21 mouse cellular contexts compared by ENCODE assay signal in the genomic region with DNA sequence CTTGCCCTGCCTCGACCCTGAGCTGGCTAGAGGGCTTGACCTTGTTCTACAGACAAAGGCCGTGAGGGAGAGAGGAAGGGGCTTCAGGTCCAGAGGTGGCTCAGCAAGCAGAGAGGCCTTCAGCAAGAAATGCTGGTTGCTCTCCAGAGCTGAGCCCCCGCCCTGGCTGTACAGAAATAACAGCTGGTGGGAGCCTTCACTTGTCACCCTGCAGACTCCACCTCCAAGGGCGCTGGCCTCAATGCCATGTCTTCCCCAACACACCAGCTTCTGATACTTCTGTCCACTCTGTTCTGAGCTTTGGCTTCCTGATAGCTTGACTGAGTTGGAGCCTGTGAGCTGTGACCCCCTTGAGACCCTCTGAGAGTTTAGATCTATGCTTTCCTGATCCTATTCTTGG.
DNase-seq lines count a peak whose midpoint lies in the region; ATAC-seq lines count a peak whose summit lies in the region.
"Had no signal": no experiment of that assay in that cellular context is flagged by ENCODE, and none has a peak within 500 bp of the region (broad histone marks: within the 10 kb centered on the region; RNA-seq: fewer than 3 reads in every experiment).

No protein-coding gene starts in this region.

- no peaks in the 10 kb centered on the region for H3K27me3 ChIP-seq in liver, embryonic 12.5 days (replicated peaks)
- H3K27me3 ChIP-seq in embryonic facial prominence, embryonic 15.5 days, result no peaks in the 10 kb centered on the region
- no peaks in the 10 kb centered on the region for H3K27me3 ChIP-seq in limb, embryonic 15.5 days
- H3K27me3 ChIP-seq: neural tube, embryonic 12.5 days had no signal

- WGBS in liver, embryonic 12.5 days (ENCODE audit: insufficient replicate concordance), result 56% methylated on average over 4 of the region's 4 CpGs
- whole genome bisulfite sequencing in embryonic facial prominence, embryonic 15.5 days, result 66% methylated on average over 4 of the region's 4 CpGs
- 75% methylated on average over 4 of the region's 4 CpGs for WGBS in limb, embryonic 15.5 days

- H3K27ac ChIP-seq in liver, embryonic 12.5 days, result 0 out of 2 replicates have a peak overlapping the region, but pooled peaks have one; percentile 22
- peak overlapping the region; percentile 68 for H3K27ac ChIP-seq in embryonic facial prominence, embryonic 15.5 days (replicated peaks)
- peak overlapping the region; percentile 71 for H3K27ac ChIP-seq in limb, embryonic 15.5 days
- H3K27ac ChIP-seq: forebrain, embryonic 12.5 days; left cerebral cortex, adult 2 months; neural tube, embryonic 12.5 days had no signal

- no peak overlapping the region for H3K9ac ChIP-seq in liver, embryonic 12.5 days
- H3K9ac ChIP-seq in embryonic facial prominence, embryonic 15.5 days, result no peak overlapping the region
- H3K9ac ChIP-seq in limb, embryonic 15.5 days, result no peak overlapping the region
- H3K9ac ChIP-seq: forebrain, embryonic 12.5 days; neural tube, embryonic 12.5 days had no signal

- no peak overlapping the region for H3K4me2 ChIP-seq in liver, embryonic 12.5 days
- H3K4me2 ChIP-seq in embryonic facial prominence, embryonic 15.5 days (replicated peaks), result no peak overlapping the region
- no peak overlapping the region for H3K4me2 ChIP-seq in limb, embryonic 15.5 days
- H3K4me2 ChIP-seq: forebrain, embryonic 12.5 days; neural tube, embryonic 12.5 days had no signal

- peaks cover 29% of the 10 kb centered on the region for H3K4me1 ChIP-seq in liver, embryonic 12.5 days
- H3K4me1 ChIP-seq in embryonic facial prominence, embryonic 15.5 days, result peaks cover 55% of the 10 kb centered on the region; the same call in 1 of the 2 replicates
- H3K4me1 ChIP-seq in limb, embryonic 15.5 days, result peaks cover 55% of the 10 kb centered on the region

- no peak for DNase-seq in liver
- peak; percentile 35 for DNase-seq in lung, postnatal 10 days
- no peak for DNase-seq in lung, adult 18-20 months
- no peak for DNase-seq in cerebellum, adult 8-10 months
- DNase-seq in layer of hippocampus, postnatal 36 days, result no peak
- DNase-seq: adrenal gland, adult 8-10 months; cerebellum, adult 2 months; cerebellum, postnatal 36 days; embryo, embryonic 11 days; kidney, adult 11 months; kidney, postnatal 4 days; midbrain, embryonic 14.5 days; retina, postnatal 1 day; thymus, postnatal 25 days had no signal

- H3K9me3 ChIP-seq in liver, embryonic 12.5 days (replicated peaks), result no peaks in the 10 kb centered on the region
- H3K9me3 ChIP-seq in embryonic facial prominence, embryonic 15.5 days (replicated peaks), result no peaks in the 10 kb centered on the region
- no peaks in the 10 kb centered on the region for H3K9me3 ChIP-seq in limb, embryonic 15.5 days
- H3K9me3 ChIP-seq: forebrain, embryonic 12.5 days; neural tube, embryonic 12.5 days had no signal

- no peak overlapping the region for H3K4me3 ChIP-seq in liver, embryonic 12.5 days
- no peak overlapping the region for H3K4me3 ChIP-seq in embryonic facial prominence, embryonic 15.5 days (replicated peaks)
- H3K4me3 ChIP-seq in limb, embryonic 15.5 days, result no peak overlapping the region
- H3K4me3 ChIP-seq: forebrain, embryonic 12.5 days; left cerebral cortex, adult 2 months; neural tube, embryonic 12.5 days had no signal

- ATAC-seq in liver, embryonic 12.5 days, result no peak
- ATAC-seq in embryonic facial prominence, embryonic 15.5 days (ENCODE audit: insufficient number of reproducible peaks, low FRiP score, low TSS enrichment, low read depth), result no peak
- ATAC-seq in limb, embryonic 15.5 days (ENCODE audit: insufficient number of reproducible peaks, low FRiP score, low TSS enrichment, low read depth), result no peak
- ATAC-seq: hindbrain, embryonic 16.5 days had no signal

- no peaks in the 10 kb centered on the region for H3K36me3 ChIP-seq in liver, embryonic 12.5 days
- H3K36me3 ChIP-seq in embryonic facial prominence, embryonic 15.5 days, result no peaks in the 10 kb centered on the region
- H3K36me3 ChIP-seq in limb, embryonic 15.5 days, result no peaks in the 10 kb centered on the region
- H3K36me3 ChIP-seq: forebrain, embryonic 12.5 days; neural tube, embryonic 12.5 days had no signal
